Mouse (Mus musculus) intestine, embryonic 14.5 days (tissue): ENCODE results near the gene Qrich2. TPM values are rescaled to one million over a fixed set of nuclear protein-coding genes. Genes with fewer than 3 reads are reported as not detected.

Experiments
- ATAC-seq: fragments of 200-750 bp; cut with Nextera tagmentation; replicated peaks from 2 replicates; pipeline ENCODE4 v1.8.0; 2017; ENCODE audit warnings: low read depth, moderate number of reproducible peaks, moderate TSS enrichment, moderate library complexity; ENCODE audit not compliant: low FRiP score, low TSS enrichment
- DNase-seq: peaks from one replicate; pipeline ENCODE4 v3.0.0-alpha.2; 2018; ENCODE audit warnings: low spot score
- H3K27ac ChIP-seq: fragments of 300-500 bp; sonication (generic); 2 replicates; pipeline ENCODE4 v1.5.1; 2014; ENCODE audit warnings: low read depth, mild to moderate bottlenecking, control low read depth
- H3K27me3 ChIP-seq: fragments of 300-500 bp; sonication (generic); replicated peaks from 2 replicates; pipeline ENCODE4 v1.6.1; 2014; ENCODE audit warnings: low read length, control low read depth; ENCODE audit not compliant: control insufficient read depth, insufficient read depth
- H3K36me3 ChIP-seq: fragments of 300-500 bp; sonication (generic); 2 replicates; pipeline ENCODE4 v1.6.1; 2014; ENCODE audit warnings: low read length, control low read depth; ENCODE audit not compliant: control insufficient read depth, insufficient read depth
- H3K4me1 ChIP-seq: fragments of 300-500 bp; sonication (generic); replicated peaks from 2 replicates; pipeline ENCODE4 v1.6.1; 2014; ENCODE audit warnings: low read length, control low read depth, mixed read lengths; ENCODE audit not compliant: control insufficient read depth, insufficient read depth
- H3K4me2 ChIP-seq: fragments of 300-500 bp; sonication (generic); 2 replicates; pipeline ENCODE4 v1.6.1; 2014; ENCODE audit warnings: low read length
- H3K4me3 ChIP-seq: fragments of 300-500 bp; sonication (generic); 2 replicates; pipeline ENCODE4 v1.5.1; 2014; ENCODE audit warnings: low read depth, low read length, control low read depth, mixed read lengths
- H3K9ac ChIP-seq: fragments of 300-500 bp; sonication (generic); 2 replicates; pipeline ENCODE4 v1.6.1; 2014; ENCODE audit warnings: mild to moderate bottlenecking, low read length
- H3K9me3 ChIP-seq: fragments of 300-500 bp; sonication (generic); 2 replicates; pipeline ENCODE4 v1.6.1; 2016; ENCODE audit warnings: low read length, control low read depth; ENCODE audit not compliant: control insufficient read depth
- WGBS: fragments of 180-500 bp; shearing (Covaris S2); extraction: QIAGEN DNeasy Blood & Tissue Kit; methylation state at CpG from one replicate; pipeline ENCODE4 v1.1.7; 2014; 5-methylcytosine and 5-hydroxymethylcytosine counted together
- polyA plus RNA-seq: library from polyadenylated mRNA; unstranded; fragments of >200 nt; fragmentation: Nextera tagmentation; extraction: Ambion mirVana; gene quantifications from 2 replicates; pipeline ENCODE4 v1.2.1, GENCODE M21; 2014

The Qrich2 gene
- polyA plus RNA-seq, 1 experiment from 2014 or later = 0.15 TPM

GRCm38 (mm10) chr11:116505573-116505972 is 39.5 kb upstream of the Qrich2 start:
- ATAC-seq = no peak
- WGBS = 70% methylated on average over 5 of the region's 5 CpGs
- H3K4me2 ChIP-seq = no peak overlapping the region

GRCm38 (mm10) chr11:116504516-116504915 is 38.5 kb upstream of the Qrich2 start:
- H3K4me2 ChIP-seq = no peak overlapping the region
- no peaks in the 10 kb centered on the region for H3K27me3 ChIP-seq
- H3K4me1 ChIP-seq = no peaks in the 10 kb centered on the region
- 88% methylated on average over 17 of the region's 17 CpGs for WGBS
- H3K36me3 ChIP-seq = no peaks in the 10 kb centered on the region
- H3K9ac ChIP-seq = no peak overlapping the region
- H3K4me3 ChIP-seq = no peak overlapping the region
- ATAC-seq (no peak), DNase-seq (no peak)
- H3K27ac ChIP-seq = no peak overlapping the region
- no peaks in the 10 kb centered on the region for H3K9me3 ChIP-seq

More at GRCm38 (mm10) chr11:116505573-116505972, 39.5 kb upstream of the Qrich2 start:
- H3K9ac ChIP-seq = no peak overlapping the region
- no peaks in the 10 kb centered on the region for H3K9me3 ChIP-seq
- H3K4me3 ChIP-seq = no peak overlapping the region
- no peak for DNase-seq
- no peak overlapping the region for H3K27ac ChIP-seq
- H3K4me1 ChIP-seq = no peaks in the 10 kb centered on the region
- H3K36me3 ChIP-seq = no peaks in the 10 kb centered on the region
- H3K27me3 ChIP-seq = no peaks in the 10 kb centered on the region

- no peaks in the 10 kb centered on the region for H3K4me1 ChIP-seq
- DNase-seq (peak; percentile 63), ATAC-seq (no peak)
- no peak overlapping the region for H3K27ac ChIP-seq
- WGBS = 30% methylated on average over 7 of the region's 7 CpGs
- H3K4me2 ChIP-seq = no peak overlapping the region
- H3K36me3 ChIP-seq = no peaks in the 10 kb centered on the region
- H3K27me3 ChIP-seq = no peaks in the 10 kb centered on the region
- no peak overlapping the region for H3K4me3 ChIP-seq
- H3K9me3 ChIP-seq = no peaks in the 10 kb centered on the region
- H3K9ac ChIP-seq = no peak overlapping the region
Observed at GRCm38 (mm10) chr11:116501005-116501746, 35.1 kb upstream of the Qrich2 start.

- ATAC-seq (no peak), DNase-seq (no peak)
- Histone ChIP-seq H3K27ac (no peak overlapping the region), H3K4me3 (peak overlapping the region; percentile 22), H3K9ac (peak overlapping the region; percentile 42; the same call in 1 of the 2 replicates), H3K4me1 (peaks cover 6% of the 10 kb centered on the region; the same call in 1 of the 2 replicates), H3K9me3 (no peaks in the 10 kb centered on the region), H3K4me2 (peak overlapping the region; percentile 44), H3K36me3 (no peaks in the 10 kb centered on the region), H3K27me3 (no peaks in the 10 kb centered on the region)
- 43% methylated on average over 6 of the region's 6 CpGs for WGBS
Observed at GRCm38 (mm10) chr11:116499018-116499417, 33.0 kb upstream of the Qrich2 start.

GRCm38 (mm10) chr11:116498596-116498995 is 32.6 kb upstream of the Qrich2 start:
- ATAC-seq = no peak
- Histone ChIP-seq H3K4me2 (peak overlapping the region; percentile 44), H3K27me3 (no peaks in the 10 kb centered on the region), H3K27ac (no peak overlapping the region), H3K9me3 (no peaks in the 10 kb centered on the region), H3K36me3 (no peaks in the 10 kb centered on the region), H3K4me3 (peak overlapping the region; percentile 22), H3K9ac (peak overlapping the region; percentile 42), H3K4me1 (peaks cover 6% of the 10 kb centered on the region; the same call in 1 of the 2 replicates)
- DNase-seq = no peak
- 29% methylated on average over 34 of the region's 34 CpGs for WGBS

- Histone ChIP-seq H3K9ac (no peak overlapping the region), H3K9me3 (no peaks in the 10 kb centered on the region), H3K4me2 (no peak overlapping the region), H3K36me3 (no peaks in the 10 kb centered on the region), H3K4me3 (no peak overlapping the region), H3K4me1 (peaks cover 6% of the 10 kb centered on the region; the same call in 1 of the 2 replicates), H3K27ac (no peak overlapping the region), H3K27me3 (no peaks in the 10 kb centered on the region)
- no peak for DNase-seq
- WGBS = 83% methylated on average over 4 of the region's 4 CpGs
- no peak for ATAC-seq
Observed at GRCm38 (mm10) chr11:116497313-116497712, 31.3 kb upstream of the Qrich2 start.

GRCm38 (mm10) chr11:116494474-116495174 is 28.6 kb upstream of the Qrich2 start:
- Histone ChIP-seq H3K4me1 (peaks cover 6% of the 10 kb centered on the region; the same call in 1 of the 2 replicates), H3K27me3 (no peaks in the 10 kb centered on the region), H3K27ac (peak overlapping the region; percentile 84), H3K9me3 (no peaks in the 10 kb centered on the region), H3K4me2 (0 out of 2 replicates have a peak overlapping the region, but pooled peaks have one; percentile 9), H3K4me3 (no peak overlapping the region), H3K36me3 (no peaks in the 10 kb centered on the region), H3K9ac (no peak overlapping the region)
- WGBS = 31% methylated on average over 13 of the region's 13 CpGs
- DNase-seq (peak; percentile 67), ATAC-seq (no peak)

- no peaks in the 10 kb centered on the region for H3K9me3 ChIP-seq
- no peak within 1 kb of the TSS for H3K4me3 ChIP-seq
- DNase-seq = peak; percentile 65
- peak within 1 kb of the TSS; percentile 84 for H3K27ac ChIP-seq
- H3K36me3 ChIP-seq = no peaks in the 10 kb centered on the region
- no peaks in the 10 kb centered on the region for H3K27me3 ChIP-seq
- ATAC-seq = no peak
- H3K9ac ChIP-seq = no peak within 1 kb of the TSS
- H3K4me2 ChIP-seq = 0 out of 2 replicates have a peak within 1 kb of the TSS, but pooled peaks have one; percentile 9
- peaks cover 10% of the 10 kb centered on the region; the same call in 1 of the 2 replicates for H3K4me1 ChIP-seq
- WGBS = 37% methylated on average over 4 of the region's 4 CpGs
Observed at GRCm38 (mm10) chr11:116493795-116494252, 27.8 kb upstream of the Qrich2 start, which contains the start of gene Prpsap1. Gene Prpsap1, minus strand, starts transcription at chr11:116494202.
